Mouse (Mus musculus): ENCODE results near the gene Il17rc. TPM values are rescaled to one million over a fixed set of nuclear protein-coding genes. Genes with fewer than 3 reads are reported as not detected.

Gene Il17rc
- polyA plus RNA-seq, 1 experiment from 2014 or later = 15.7 TPM

Small RNAs within 50 kb of the gene (microRNA-seq; reads per million reads assigned to microRNA genes)
- not detected for gene Gm23365 (ENCODE audit: borderline number of aligned reads)
- not detected for gene Gm24387 (ENCODE audit: borderline number of aligned reads)

Other genes with a start within 250 kb of the Il17rc start
- gene Mtmr14, start 233.6 kb upstream of the Il17rc start, polyA plus RNA-seq (2014; fragmentation: Nextera tagmentation; extraction: Ambion mirVana) = 31.6 and 33.3 TPM in 2 replicates
- 0.13 and 0.29 TPM in 2 replicates for gene Cpne9, start 189.1 kb upstream of the Il17rc start, polyA plus RNA-seq (2014; fragmentation: Nextera tagmentation; extraction: Ambion mirVana)
- gene Brpf1, start 164.3 kb upstream of the Il17rc start, polyA plus RNA-seq (2014; fragmentation: Nextera tagmentation; extraction: Ambion mirVana) = 20.0 and 21.8 TPM in 2 replicates
- 9.9 and 11.2 TPM in 2 replicates for gene Ogg1, start 144.5 kb upstream of the Il17rc start, polyA plus RNA-seq (2014; fragmentation: Nextera tagmentation; extraction: Ambion mirVana)
- gene Camk1, start 127.4 kb upstream of the Il17rc start, polyA plus RNA-seq (2014; fragmentation: Nextera tagmentation; extraction: Ambion mirVana) = 103 and 109 TPM in 2 replicates
- gene Tada3, start 93.5 kb upstream of the Il17rc start, polyA plus RNA-seq (2014; fragmentation: Nextera tagmentation; extraction: Ambion mirVana) = 44.6 and 45.7 TPM in 2 replicates
- gene Arpc4, start 93.3 kb upstream of the Il17rc start, polyA plus RNA-seq (2014; fragmentation: Nextera tagmentation; extraction: Ambion mirVana) = 214 and 232 TPM in 2 replicates
- 3.3 and 5.4 TPM in 2 replicates for gene Ttll3, start 82.2 kb upstream of the Il17rc start, polyA plus RNA-seq (2014; fragmentation: Nextera tagmentation; extraction: Ambion mirVana)
- 16.3 and 23.4 TPM in 2 replicates for gene Rpusd3, start 52.1 kb upstream of the Il17rc start, polyA plus RNA-seq (2014; fragmentation: Nextera tagmentation; extraction: Ambion mirVana)
- gene Cidec, start 35.7 kb upstream of the Il17rc start, polyA plus RNA-seq (2014; fragmentation: Nextera tagmentation; extraction: Ambion mirVana) = 0.47 and 3.3 TPM in 2 replicates
- gene Jagn1, start 28.9 kb upstream of the Il17rc start, polyA plus RNA-seq (2014; fragmentation: Nextera tagmentation; extraction: Ambion mirVana) = 72.5 and 75.9 TPM in 2 replicates
- 3.6 and 5.6 TPM in 2 replicates for gene Il17re, start 12.9 kb upstream of the Il17rc start, polyA plus RNA-seq (2014; fragmentation: Nextera tagmentation; extraction: Ambion mirVana)
- gene Creld1, start 11.9 kb downstream of the Il17rc start, polyA plus RNA-seq (2014; fragmentation: Nextera tagmentation; extraction: Ambion mirVana) = 24.8 and 25.3 TPM in 2 replicates
- gene Prrt3, start 30.5 kb downstream of the Il17rc start, polyA plus RNA-seq (2014; fragmentation: Nextera tagmentation; extraction: Ambion mirVana) = 1.7 and 1.9 TPM in 2 replicates
- gene Emc3, start 60.2 kb downstream of the Il17rc start, polyA plus RNA-seq (2014; fragmentation: Nextera tagmentation; extraction: Ambion mirVana) = 96.7 and 103 TPM in 2 replicates
- 7.5 and 7.8 TPM in 2 replicates for gene Fancd2, start 60.3 kb downstream of the Il17rc start, polyA plus RNA-seq (2014; fragmentation: Nextera tagmentation; extraction: Ambion mirVana)
- gene Fancd2os, start 129.3 kb downstream of the Il17rc start, polyA plus RNA-seq (2014; fragmentation: Nextera tagmentation; extraction: Ambion mirVana) = not detected in 2 replicates
- 233 and 249 TPM in 2 replicates for gene Brk1, start 133.3 kb downstream of the Il17rc start, polyA plus RNA-seq (2014; fragmentation: Nextera tagmentation; extraction: Ambion mirVana)
- 48.7 and 53.0 TPM in 2 replicates for gene Vhl, start 152.5 kb downstream of the Il17rc start, polyA plus RNA-seq (2014; fragmentation: Nextera tagmentation; extraction: Ambion mirVana)
- 2.2 and 2.5 TPM in 2 replicates for gene Irak2, start 167.0 kb downstream of the Il17rc start, polyA plus RNA-seq (2014; fragmentation: Nextera tagmentation; extraction: Ambion mirVana)
- 0.94 and 1.9 TPM in 2 replicates for gene Tatdn2, start 225.6 kb downstream of the Il17rc start, polyA plus RNA-seq (2014; fragmentation: Nextera tagmentation; extraction: Ambion mirVana)
- gene Ghrl, start 248.5 kb downstream of the Il17rc start, polyA plus RNA-seq (2014; fragmentation: Nextera tagmentation; extraction: Ambion mirVana) = 0.61 TPM in 1 of 2 replicates, not detected in the other

Data from embryonic facial prominence, embryonic 14.5 days (tissue).